Mouse (Mus musculus): Measurements from ENCODE around the gene Plekhg3. TPM values are rescaled to one million over a fixed set of nuclear protein-coding genes. Genes with fewer than 3 reads are reported as not detected.

Gene Plekhg3
- total RNA-seq, 2 experiments from 2014 or later = 23.2 to 27.5 TPM

DNA sequence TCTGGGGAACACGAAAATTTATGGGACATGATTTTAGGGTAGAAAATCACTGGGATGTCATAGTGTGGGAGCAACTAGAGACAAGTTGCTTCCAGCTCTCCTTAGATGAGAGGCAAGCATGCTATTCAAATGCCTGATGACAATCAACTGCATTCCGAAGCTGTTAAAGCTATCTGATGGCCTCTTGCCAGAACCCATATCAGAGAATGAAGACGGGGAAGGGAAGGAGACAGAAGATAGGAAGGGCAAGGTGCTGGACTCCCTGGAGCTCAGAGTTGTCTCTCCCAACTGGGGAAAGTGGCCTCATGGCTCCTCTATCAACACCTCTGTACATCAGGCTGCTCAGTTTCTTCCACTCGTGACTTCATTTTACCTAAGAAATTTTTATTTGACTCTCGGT lies 7.0 kb upstream of the Plekhg3 start:
- no peak for DNase-seq (ENCODE audit: extremely low spot score in 1 of 2, low spot score in 1 of 2)

- no peak for DNase-seq (ENCODE audit: extremely low spot score in 1 of 2, low spot score in 1 of 2)
Observed at GRCm38 (mm10) chr12:76524915-76525314, 5.8 kb upstream of the Plekhg3 start.

GRCm38 (mm10) chr12:76527245-76527881 lies 3.3 kb upstream of the Plekhg3 start:
- DNase-seq (ENCODE audit: extremely low spot score in 1 of 2, low spot score in 1 of 2) = no peak

GRCm38 (mm10) chr12:76528766-76529165 lies 1.9 kb upstream of the Plekhg3 start:
- DNase-seq (ENCODE audit: extremely low spot score in 1 of 2, low spot score in 1 of 2) = no peak

GRCm38 (mm10) chr12:76531986-76532925 lies 1.6 kb downstream of the Plekhg3 start:
- DNase-seq (ENCODE audit: extremely low spot score in 1 of 2, low spot score in 1 of 2) = no peak

DNA sequence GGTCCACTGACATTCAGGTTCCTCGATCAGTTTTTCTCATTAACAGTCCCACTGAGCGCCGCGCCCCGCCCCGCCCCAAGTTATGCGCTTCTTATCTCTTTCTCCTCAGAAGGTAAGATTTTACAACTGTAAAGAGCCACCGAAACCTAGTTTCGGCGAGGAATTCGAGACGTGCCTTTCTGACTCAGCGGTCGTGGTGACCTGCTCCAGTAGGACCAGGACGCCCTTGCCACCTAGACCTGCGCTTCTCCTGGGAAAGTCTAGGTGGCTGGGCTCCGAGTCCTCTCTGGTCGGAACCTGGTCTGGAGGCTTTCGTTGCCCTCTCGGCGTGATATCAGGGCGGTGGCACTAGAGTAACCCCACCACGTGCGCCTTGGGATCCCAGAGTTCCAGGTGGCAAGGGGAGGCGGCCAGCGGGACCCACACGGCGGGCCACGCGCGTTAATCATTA lies 2.3 kb downstream of the Plekhg3 start:
- no peak for DNase-seq (ENCODE audit: extremely low spot score in 1 of 2, low spot score in 1 of 2)

GRCm38 (mm10) chr12:76533377-76534222 lies 2.9 kb downstream of the Plekhg3 start:
- DNase-seq (ENCODE audit: extremely low spot score in 1 of 2, low spot score in 1 of 2) = peak; percentile 24 to 44

DNA sequence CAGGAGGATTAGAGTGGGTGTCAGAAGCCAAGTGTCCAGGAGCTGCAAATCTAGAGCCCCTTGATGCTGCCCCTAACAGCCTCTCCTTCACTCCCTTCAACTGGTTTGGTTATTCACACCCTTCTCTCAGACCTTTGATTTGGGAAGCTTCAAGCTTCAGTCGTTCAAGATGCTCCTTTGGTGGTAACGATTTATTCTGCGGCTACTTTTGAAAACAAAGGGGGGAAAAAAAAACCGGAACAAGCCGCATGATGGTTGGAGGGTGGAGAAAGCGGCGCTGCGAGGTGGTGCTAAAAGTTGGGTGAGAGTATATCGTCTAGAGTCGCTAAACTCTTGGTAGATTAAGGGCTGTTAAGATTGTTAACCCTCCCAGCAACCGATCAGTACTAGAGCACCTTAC lies 3.5 kb downstream of the Plekhg3 start:
- no peak for DNase-seq (ENCODE audit: extremely low spot score in 1 of 2, low spot score in 1 of 2)

DNA sequence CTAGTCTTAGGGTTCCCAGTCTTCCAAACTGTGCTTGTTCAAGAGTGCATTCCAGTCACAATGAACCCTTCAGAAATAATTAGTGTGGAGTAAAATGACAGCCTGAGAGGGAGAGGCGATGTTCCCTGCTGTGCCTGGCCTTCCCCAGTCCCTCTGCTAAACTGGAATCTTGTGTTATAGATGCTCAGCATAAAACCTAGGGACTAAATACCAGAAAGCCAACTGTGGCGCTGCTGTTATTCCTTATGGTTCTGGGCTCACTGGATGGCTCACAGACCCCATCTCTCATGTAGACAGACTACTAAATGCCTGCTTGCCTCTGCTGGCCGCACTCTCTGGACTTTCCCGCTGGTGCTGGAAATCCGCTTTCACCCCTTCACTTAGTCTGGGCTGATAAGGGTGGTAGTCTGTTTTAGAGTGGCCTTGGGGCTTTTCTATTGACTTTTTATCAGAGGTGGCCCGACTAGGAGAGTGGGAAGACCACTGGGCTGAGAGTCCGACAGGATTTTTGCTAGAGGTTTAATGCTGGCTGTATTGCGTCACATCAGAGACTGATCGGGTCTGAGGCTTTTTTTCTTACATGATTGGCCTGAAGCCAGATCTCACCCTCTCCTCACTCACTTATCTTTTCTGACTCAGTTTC lies 4.1 kb downstream of the Plekhg3 start:
- no peak for DNase-seq (ENCODE audit: extremely low spot score in 1 of 2, low spot score in 1 of 2)

GRCm38 (mm10) chr12:76535471-76535900 lies 4.8 kb downstream of the Plekhg3 start:
- no peak for DNase-seq (ENCODE audit: extremely low spot score in 1 of 2, low spot score in 1 of 2)

DNA sequence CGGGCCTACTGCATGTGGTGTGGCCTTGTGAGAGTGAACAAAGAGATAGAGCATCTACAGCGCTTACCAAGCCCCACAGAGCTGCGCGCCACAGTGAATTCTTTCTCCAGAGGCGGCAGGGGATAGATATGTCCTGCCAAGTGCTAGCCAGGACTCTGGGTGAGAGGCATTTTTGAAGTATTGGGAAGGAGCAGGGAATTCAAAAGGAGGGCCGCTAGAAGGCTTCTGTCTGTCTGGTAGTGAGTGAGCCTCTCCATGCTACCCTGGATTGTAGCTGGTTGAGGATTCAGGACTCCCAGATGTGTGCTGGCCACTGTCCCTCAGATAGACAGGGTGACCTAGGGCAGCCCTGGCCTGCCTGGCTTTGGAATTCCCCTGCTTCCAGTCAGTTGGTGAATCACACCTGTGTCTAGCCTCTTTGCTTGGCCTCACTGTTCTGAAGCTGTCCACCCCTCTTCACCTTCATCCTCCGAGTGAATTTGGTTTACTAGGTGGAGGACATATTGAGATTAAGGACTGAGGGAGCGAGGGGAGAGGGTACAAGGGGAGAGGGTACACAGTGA lies 6.0 kb downstream of the Plekhg3 start:
- DNase-seq (ENCODE audit: extremely low spot score in 1 of 2, low spot score in 1 of 2) = no peak

DNA sequence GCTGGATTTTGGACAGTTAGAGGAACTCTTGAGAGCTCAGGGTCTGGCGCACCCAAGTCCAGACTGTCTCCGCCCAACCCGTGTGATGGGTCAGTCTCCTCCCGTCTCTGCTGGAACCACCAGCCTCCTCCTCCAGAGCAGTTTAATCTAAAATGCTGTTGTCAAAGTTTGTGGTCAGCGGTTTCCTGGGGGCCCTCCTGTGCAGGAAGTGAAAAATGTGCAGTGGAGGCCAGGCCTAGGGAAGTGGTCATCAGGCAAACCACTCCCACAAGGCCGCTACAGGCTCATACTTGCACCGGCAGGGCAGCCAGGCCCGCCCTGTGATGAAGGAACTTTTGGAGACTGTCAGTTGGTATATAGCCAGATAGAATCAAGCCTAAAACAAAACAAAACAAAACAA lies 6.7 kb downstream of the Plekhg3 start:
- DNase-seq (ENCODE audit: extremely low spot score in 1 of 2, low spot score in 1 of 2) = no peak

GRCm38 (mm10) chr12:76540169-76540568 lies 9.5 kb downstream of the Plekhg3 start:
- no peak for DNase-seq (ENCODE audit: extremely low spot score in 1 of 2, low spot score in 1 of 2)

GRCm38 (mm10) chr12:76540701-76541221 lies 10.1 kb downstream of the Plekhg3 start:
- DNase-seq (ENCODE audit: extremely low spot score in 1 of 2, low spot score in 1 of 2) = no peak

DNA sequence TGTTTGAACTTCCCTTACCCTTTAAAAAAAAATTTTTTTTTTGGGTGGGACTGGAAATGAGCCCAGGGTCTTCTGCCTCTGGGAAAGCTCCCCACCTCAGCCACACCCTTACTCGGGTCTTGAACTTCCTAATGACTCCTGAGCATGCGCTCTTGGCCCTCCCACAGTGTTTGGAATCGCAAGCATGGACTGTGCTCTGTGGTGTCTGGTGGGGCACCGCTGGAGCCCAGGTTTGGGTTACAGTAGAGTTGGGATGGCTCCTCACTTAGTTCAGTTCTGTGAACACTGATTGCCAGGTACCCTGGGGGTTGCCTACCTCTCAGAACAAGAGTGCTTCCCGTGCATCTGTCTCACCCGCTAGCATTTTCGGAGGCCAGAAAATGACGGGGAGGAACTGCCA lies 10.8 kb downstream of the Plekhg3 start:
- DNase-seq (ENCODE audit: extremely low spot score in 1 of 2, low spot score in 1 of 2) = no peak

GRCm38 (mm10) chr12:76541879-76542278 lies 11.2 kb downstream of the Plekhg3 start:
- no peak for DNase-seq (ENCODE audit: extremely low spot score in 1 of 2, low spot score in 1 of 2)

DNA sequence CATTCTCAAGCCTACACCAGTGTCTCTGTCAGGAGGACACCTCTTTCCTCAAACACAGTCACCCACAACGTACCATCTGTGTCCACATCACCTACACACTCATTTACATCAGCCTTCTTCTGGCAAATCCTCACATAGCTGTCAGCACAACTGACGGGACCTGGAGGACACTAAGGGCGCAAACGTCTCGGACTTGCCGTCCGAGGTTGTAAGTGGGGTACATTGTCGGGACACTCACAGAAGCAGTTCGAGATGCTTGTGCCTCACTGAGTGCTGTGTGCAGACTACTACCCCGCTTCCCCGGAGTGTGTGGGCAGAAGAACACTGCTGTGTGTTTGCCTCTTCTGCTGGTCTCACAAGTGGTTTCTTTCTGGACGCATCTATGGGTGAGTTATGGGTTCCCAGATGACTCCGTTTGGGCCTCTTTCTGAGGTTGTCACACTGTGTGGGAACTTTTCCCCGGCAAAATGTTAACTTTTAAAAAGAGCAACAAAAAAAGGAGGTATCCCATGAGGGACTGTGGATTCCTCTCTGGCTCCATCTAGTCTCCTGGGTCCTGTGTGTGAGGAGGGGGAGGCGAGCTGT lies 15.2 kb downstream of the Plekhg3 start:
- peak in 1 of 2 experiments; percentile 19 for DNase-seq (ENCODE audit: extremely low spot score in 1 of 2, low spot score in 1 of 2)

- DNase-seq (ENCODE audit: extremely low spot score in 1 of 2, low spot score in 1 of 2) = peak; percentile 25 to 39
Observed at GRCm38 (mm10) chr12:76546383-76547276, 15.9 kb downstream of the Plekhg3 start.
